Mouse (Mus musculus): ENCODE data around the gene Immp1l.

- TF ChIP-seq ZNF384 (IDR thresholded peaks at IDR 0.05; ENCODE audit: low read depth, low read length) (no peak), ZC3H11A (IDR thresholded peaks at IDR 0.05; ENCODE audit: borderline replicate concordance, low read depth, low read length) (no peak), MAFK (IDR thresholded peaks at IDR 0.05; ENCODE audit: insufficient read depth, low read depth, low read length) (no peak), CHD2 (IDR thresholded peaks at IDR 0.05; ENCODE audit: low read depth, low read length) (no peak)
Measured at GRCm38 (mm10) chr2:105916671-105917070, 12.2 kb downstream of the Immp1l start.

Data from ES-E14 (cell line).